Mouse (Mus musculus) limb, embryonic 13.5 days (tissue): ENCODE measurements around the gene Tesmin. TPM values are rescaled to one million over a fixed set of nuclear protein-coding genes. Genes with fewer than 3 reads are reported as not detected.

Experiments used
- ATAC-seq: fragments of 200-750 bp; cut with Nextera tagmentation; 2 replicates; pipeline ENCODE4 v1.8.0; 2017; ENCODE audit warnings: low read depth, moderate number of reproducible peaks, moderate TSS enrichment; ENCODE audit not compliant: low FRiP score
- H3K27ac ChIP-seq: fragments of 300-500 bp; sonication (generic); 2 replicates; pipeline ENCODE4 v1.5.1; 2015; ENCODE audit warnings: inconsistent platforms, mild to moderate bottlenecking, moderate library complexity
- H3K27me3 ChIP-seq: fragments of 300-500 bp; sonication (generic); 2 replicates; pipeline ENCODE4 v1.6.1; 2015; ENCODE audit warnings: mild to moderate bottlenecking, inconsistent platforms
- H3K36me3 ChIP-seq: fragments of 300-500 bp; sonication (generic); 2 replicates; pipeline ENCODE4 v1.6.1; 2015; ENCODE audit warnings: inconsistent platforms, mild to moderate bottlenecking, moderate library complexity
- H3K4me1 ChIP-seq: fragments of 300-500 bp; sonication (generic); 2 replicates; pipeline ENCODE4 v1.6.1; 2015; ENCODE audit warnings: inconsistent platforms
- H3K4me2 ChIP-seq: fragments of 300-500 bp; sonication (generic); replicated peaks from 2 replicates; pipeline ENCODE4 v1.6.1; 2015; ENCODE audit warnings: inconsistent platforms, mild to moderate bottlenecking, moderate library complexity
- H3K4me3 ChIP-seq: fragments of 300-500 bp; sonication (generic); 2 replicates; pipeline ENCODE4 v1.5.1; 2015; ENCODE audit warnings: moderate library complexity, mild to moderate bottlenecking, inconsistent platforms
- H3K9ac ChIP-seq: fragments of 300-500 bp; sonication (generic); 2 replicates; pipeline ENCODE4 v1.6.1; 2015; ENCODE audit warnings: mild to moderate bottlenecking, inconsistent platforms
- H3K9me3 ChIP-seq: fragments of 300-500 bp; sonication (generic); 2 replicates; pipeline ENCODE4 v1.6.1; 2016; ENCODE audit warnings: inconsistent platforms
- WGBS: fragments of 180-500 bp; shearing (Covaris S2); methylation state at CpG from one replicate; pipeline ENCODE4 v1.1.7; 2015; 5-methylcytosine and 5-hydroxymethylcytosine counted together
- polyA plus RNA-seq: library from polyadenylated mRNA; unstranded; fragments of >200 nt; fragmentation: Nextera tagmentation; extraction: Ambion mirVana; gene quantifications from 2 replicates; pipeline ENCODE4 v1.2.1, GENCODE M21; 2015

Tesmin gene
- polyA plus RNA-seq, 1 experiment from 2014 or later: 0.24 TPM

- Histone ChIP-seq H3K9ac (no peak overlapping the region), H3K9me3 (no peaks in the 10 kb centered on the region), H3K27me3 (no peaks in the 10 kb centered on the region), H3K4me3 (no peak overlapping the region), H3K4me1 (no peaks in the 10 kb centered on the region), H3K4me2 (no peak overlapping the region), H3K27ac (no peak overlapping the region), H3K36me3 (peaks cover 50% of the 10 kb centered on the region)
- no peak for ATAC-seq
- 84% methylated on average over 4 of the region's 4 CpGs for WGBS
These were observed 25.1 kb upstream of the Tesmin start for GRCm38 (mm10) chr19:3363510-3363909.

- Histone ChIP-seq H3K4me3 (no peak overlapping the region), H3K36me3 (peaks cover 58% of the 10 kb centered on the region), H3K4me2 (no peak overlapping the region), H3K27me3 (no peaks in the 10 kb centered on the region), H3K4me1 (no peaks in the 10 kb centered on the region), H3K9me3 (no peaks in the 10 kb centered on the region), H3K27ac (no peak overlapping the region), H3K9ac (no peak overlapping the region)
- ATAC-seq: no peak
- WGBS: 85% methylated on average over 3 of the region's 3 CpGs
These were observed 23.6 kb upstream of the Tesmin start for GRCm38 (mm10) chr19:3365089-3365488.

- no peak for ATAC-seq
- no peak overlapping the region for H3K4me2 ChIP-seq
- WGBS: 88% methylated on average over 3 of the region's 3 CpGs
- no peak overlapping the region for H3K4me3 ChIP-seq
- no peaks in the 10 kb centered on the region for H3K27me3 ChIP-seq
- no peaks in the 10 kb centered on the region for H3K9me3 ChIP-seq
- H3K27ac ChIP-seq: no peak overlapping the region
- H3K36me3 ChIP-seq: peaks cover 54% of the 10 kb centered on the region
- H3K4me1 ChIP-seq: no peaks in the 10 kb centered on the region
- no peak overlapping the region for H3K9ac ChIP-seq
These were observed 20.4 kb upstream of the Tesmin start for GRCm38 (mm10) chr19:3368276-3368675.

DNA sequence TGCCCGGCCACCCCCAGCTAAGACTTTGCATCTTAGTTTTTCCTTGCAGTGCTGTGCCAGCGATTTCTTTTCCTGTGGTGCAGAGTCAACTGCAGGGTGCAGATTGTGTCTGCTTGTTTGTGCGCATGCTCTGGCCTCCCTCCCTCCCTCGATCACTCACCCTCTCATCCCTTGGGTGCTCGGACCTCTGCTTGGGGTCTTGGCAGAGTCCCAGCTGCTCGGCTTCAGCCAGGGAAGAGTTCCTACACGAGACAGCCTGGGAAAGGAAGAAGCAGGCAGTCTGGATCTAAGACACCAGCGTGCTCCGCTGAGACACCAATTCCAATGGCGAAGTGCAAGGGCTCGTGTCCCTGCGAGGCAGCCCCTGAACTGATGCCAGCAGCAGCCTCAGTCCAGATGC lies 15.3 kb upstream of the Tesmin start:
- Histone ChIP-seq H3K4me1 (no peaks in the 10 kb centered on the region), H3K4me3 (no peak overlapping the region), H3K9ac (no peak overlapping the region), H3K4me2 (no peak overlapping the region), H3K27me3 (no peaks in the 10 kb centered on the region), H3K27ac (no peak overlapping the region), H3K36me3 (peaks cover 40% of the 10 kb centered on the region), H3K9me3 (no peaks in the 10 kb centered on the region)
- no peak for ATAC-seq
- WGBS: 69% methylated on average over 12 of the region's 12 CpGs

DNA sequence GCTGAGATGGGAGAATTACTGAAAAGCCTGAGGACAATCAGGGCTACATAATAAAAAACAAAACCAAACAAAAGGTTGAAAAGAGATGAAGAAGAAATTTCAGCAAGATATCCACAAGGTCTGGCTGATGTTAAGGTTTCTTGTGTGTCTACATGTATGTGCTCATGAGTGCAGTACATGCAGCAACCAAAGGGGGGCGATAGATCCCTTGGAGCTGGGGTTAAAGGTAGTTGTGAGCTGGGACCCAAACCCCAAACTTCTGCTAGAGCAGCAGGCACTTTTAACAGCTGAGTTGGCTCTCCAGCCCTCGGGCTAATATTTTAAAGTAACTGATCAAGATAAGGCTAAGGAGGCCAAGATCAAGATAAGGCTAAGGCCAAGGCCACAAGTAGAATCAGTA lies 14.6 kb upstream of the Tesmin start:
- Histone ChIP-seq H3K4me3 (no peak overlapping the region), H3K4me1 (no peaks in the 10 kb centered on the region), H3K9ac (no peak overlapping the region), H3K4me2 (no peak overlapping the region), H3K27ac (no peak overlapping the region), H3K9me3 (no peaks in the 10 kb centered on the region), H3K27me3 (no peaks in the 10 kb centered on the region), H3K36me3 (peaks cover 42% of the 10 kb centered on the region)
- WGBS: 55% methylated on average over 2 of the region's 2 CpGs
- no peak for ATAC-seq

GRCm38 (mm10) chr19:3375945-3376495 lies 12.6 kb upstream of the Tesmin start:
- no peaks in the 10 kb centered on the region for H3K27me3 ChIP-seq
- H3K4me1 ChIP-seq: no peaks in the 10 kb centered on the region
- 69% methylated on average over 7 of the region's 7 CpGs for WGBS
- H3K9me3 ChIP-seq: no peaks in the 10 kb centered on the region
- ATAC-seq: no peak
- H3K36me3 ChIP-seq: peaks cover 47% of the 10 kb centered on the region
- H3K4me3 ChIP-seq: no peak overlapping the region
- H3K9ac ChIP-seq: no peak overlapping the region
- no peak overlapping the region for H3K27ac ChIP-seq
- no peak overlapping the region for H3K4me2 ChIP-seq

DNA sequence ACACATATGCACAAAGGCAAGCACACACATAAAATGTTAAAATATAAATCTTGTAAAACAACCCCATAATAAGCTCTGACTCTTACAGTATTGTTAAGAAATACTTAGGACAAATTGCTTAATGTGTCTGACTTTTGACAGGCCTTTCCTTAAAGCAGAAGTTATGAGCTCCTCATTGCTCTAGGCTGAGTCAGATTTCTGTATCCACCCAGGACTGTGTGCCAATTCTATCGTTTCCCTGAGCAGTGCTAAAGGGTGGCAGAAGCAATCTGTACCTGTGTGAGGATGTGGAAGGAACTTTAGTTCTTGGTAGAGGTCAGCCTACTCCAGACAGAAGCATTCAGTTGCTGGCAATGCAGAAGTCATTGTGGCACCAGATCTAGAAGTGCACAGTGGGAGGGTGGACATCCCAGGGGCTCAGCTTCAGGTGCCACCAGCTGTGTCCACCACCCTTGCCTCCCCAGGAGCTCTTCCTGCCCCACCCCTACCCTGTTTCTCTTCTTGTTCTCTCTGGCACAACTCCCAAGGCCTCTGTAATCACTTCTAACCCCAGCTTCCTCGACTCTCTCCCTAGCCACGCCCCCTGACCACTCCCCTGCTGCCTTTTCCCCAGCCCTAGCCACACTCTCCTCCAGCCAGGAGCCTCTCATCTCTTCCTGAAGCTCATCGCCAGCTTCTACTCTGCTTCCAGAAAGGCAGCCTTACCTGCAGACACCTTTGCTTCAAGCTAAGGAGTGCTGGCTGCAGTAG lies 11.5 kb upstream of the Tesmin start:
- no peak for ATAC-seq
- 35% methylated on average over 4 of the region's 4 CpGs for WGBS
- Histone ChIP-seq H3K27ac (no peak overlapping the region), H3K4me2 (no peak overlapping the region), H3K4me1 (no peaks in the 10 kb centered on the region), H3K9ac (no peak overlapping the region), H3K36me3 (peaks cover 49% of the 10 kb centered on the region), H3K4me3 (no peak overlapping the region), H3K9me3 (no peaks in the 10 kb centered on the region), H3K27me3 (no peaks in the 10 kb centered on the region)

DNA sequence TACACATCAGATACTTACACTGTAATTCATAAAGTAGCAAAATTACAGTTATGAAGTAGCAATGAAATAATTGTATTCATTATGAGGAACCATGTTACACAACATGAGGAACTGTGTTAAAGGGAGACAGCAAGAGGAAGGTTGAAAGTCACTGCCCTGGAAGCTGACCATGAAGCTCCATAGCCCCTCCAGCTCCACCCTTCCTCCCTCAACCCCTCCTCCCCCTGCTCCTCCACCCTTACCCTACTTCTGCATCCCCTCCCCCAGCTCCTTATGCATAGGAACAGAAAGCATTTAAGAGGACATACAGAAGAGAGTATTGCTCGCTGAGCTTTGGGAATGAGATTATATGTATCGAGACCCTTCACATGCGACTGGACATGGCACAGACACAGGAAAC lies 10.0 kb upstream of the Tesmin start:
- no peaks in the 10 kb centered on the region for H3K4me1 ChIP-seq
- H3K4me3 ChIP-seq: no peak overlapping the region
- no peaks in the 10 kb centered on the region for H3K9me3 ChIP-seq
- 93% methylated on average over 3 of the region's 3 CpGs for WGBS
- peaks cover 49% of the 10 kb centered on the region for H3K36me3 ChIP-seq
- ATAC-seq: no peak
- H3K27ac ChIP-seq: no peak overlapping the region
- H3K27me3 ChIP-seq: no peaks in the 10 kb centered on the region
- no peak overlapping the region for H3K9ac ChIP-seq
- no peak overlapping the region for H3K4me2 ChIP-seq

DNA sequence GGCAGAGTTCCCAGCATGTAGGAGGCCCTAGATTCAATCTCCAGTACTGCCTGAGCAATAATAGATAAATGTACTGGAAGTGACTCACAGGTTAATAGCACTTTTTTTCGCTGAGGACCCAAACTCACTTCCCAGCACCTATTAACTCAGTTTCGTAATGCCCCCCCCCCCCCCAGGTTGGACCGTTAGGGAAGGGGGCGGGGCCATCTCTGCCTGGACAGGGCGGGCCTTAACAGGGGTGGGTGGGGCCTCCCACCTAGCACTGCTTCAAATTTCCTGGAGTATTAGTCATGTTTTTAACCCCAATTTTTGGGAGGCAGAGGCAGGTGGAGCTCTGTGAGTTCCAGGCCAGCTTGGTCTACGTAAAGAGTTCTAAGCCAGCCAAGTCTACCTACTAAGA lies 596 bp upstream of the Tesmin start:
- H3K9ac ChIP-seq: no peak overlapping the region
- no peak for ATAC-seq
- no peaks in the 10 kb centered on the region for H3K27me3 ChIP-seq
- peaks cover 6% of the 10 kb centered on the region; the same call in 1 of the 2 replicates for H3K36me3 ChIP-seq
- no peak overlapping the region for H3K4me2 ChIP-seq
- H3K4me1 ChIP-seq: no peaks in the 10 kb centered on the region
- 69% methylated on average over 6 of the region's 6 CpGs for WGBS
- H3K27ac ChIP-seq: no peak overlapping the region
- peaks cover 5% of the 10 kb centered on the region; the same call in 1 of the 2 replicates for H3K9me3 ChIP-seq
- no peak overlapping the region for H3K4me3 ChIP-seq

- no peak overlapping the region for H3K27ac ChIP-seq
- peak overlapping the region; percentile 49 for H3K4me3 ChIP-seq
- peaks cover 5% of the 10 kb centered on the region; the same call in 1 of the 2 replicates for H3K9me3 ChIP-seq
- no peaks in the 10 kb centered on the region for H3K4me1 ChIP-seq
- H3K36me3 ChIP-seq: peaks cover 2% of the 10 kb centered on the region; the same call in 1 of the 2 replicates
- peak overlapping the region; percentile 84 for H3K4me2 ChIP-seq
- peak overlapping the region; percentile 64 for H3K9ac ChIP-seq
- peak; percentile 95 for ATAC-seq
- WGBS: under 1% methylated on average over 43 of the region's 43 CpGs
- no peaks in the 10 kb centered on the region for H3K27me3 ChIP-seq
These were observed 432 bp downstream of the Tesmin start for GRCm38 (mm10) chr19:3389089-3389488.

GRCm38 (mm10) chr19:3392384-3392783 lies 3.7 kb downstream of the Tesmin start:
- Histone ChIP-seq H3K4me2 (no peak overlapping the region), H3K9me3 (peaks cover 5% of the 10 kb centered on the region; the same call in 1 of the 2 replicates), H3K9ac (no peak overlapping the region), H3K4me3 (no peak overlapping the region), H3K27me3 (no peaks in the 10 kb centered on the region), H3K27ac (no peak overlapping the region), H3K36me3 (no peaks in the 10 kb centered on the region), H3K4me1 (no peaks in the 10 kb centered on the region)
- 39% methylated on average over 1 of the region's 1 CpGs for WGBS
- ATAC-seq: no peak

- no peak overlapping the region for H3K4me2 ChIP-seq
- no peak overlapping the region for H3K4me3 ChIP-seq
- no peaks in the 10 kb centered on the region for H3K27me3 ChIP-seq
- H3K9ac ChIP-seq: no peak overlapping the region
- no peaks in the 10 kb centered on the region for H3K4me1 ChIP-seq
- H3K36me3 ChIP-seq: no peaks in the 10 kb centered on the region
- H3K9me3 ChIP-seq: peaks cover 5% of the 10 kb centered on the region; the same call in 1 of the 2 replicates
- ATAC-seq: no peak
- no peak overlapping the region for H3K27ac ChIP-seq
- 74% methylated on average over 3 of the region's 3 CpGs for WGBS
These were observed 5.6 kb downstream of the Tesmin start for GRCm38 (mm10) chr19:3394216-3394615.
